Mouse (Mus musculus) MEL-GATA-1-ER (cell line): ENCODE results near the gene Nacc2.

Source experiments
- DNase-seq: peaks from one replicate; pipeline ENCODE4 v3.0.0-alpha.2; 2012; ENCODE audit warnings: low read depth; ENCODE audit errors: extremely low read depth

Nacc2 gene

DNA sequence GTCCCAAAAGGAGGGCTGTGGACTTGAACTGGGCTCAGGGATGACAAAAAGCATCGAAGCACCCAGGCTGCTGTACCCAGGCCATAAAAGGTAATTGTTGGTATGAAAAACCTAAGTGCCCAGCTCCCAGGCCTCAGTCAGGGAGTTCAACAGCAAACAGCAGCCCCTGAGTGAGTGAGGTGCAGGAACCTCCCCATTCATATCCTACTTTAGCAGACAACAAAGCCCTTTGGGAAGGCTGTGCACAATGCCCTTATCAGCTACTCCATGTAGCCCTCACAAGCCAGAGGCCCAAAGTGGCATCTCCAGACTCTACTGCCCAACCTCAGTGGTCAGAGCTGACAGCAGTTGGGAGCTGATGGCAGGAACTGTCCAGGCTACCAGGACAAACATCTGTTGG lies 23.2 kb downstream of the Nacc2 start:
- DNase-seq, result no peak

DNA sequence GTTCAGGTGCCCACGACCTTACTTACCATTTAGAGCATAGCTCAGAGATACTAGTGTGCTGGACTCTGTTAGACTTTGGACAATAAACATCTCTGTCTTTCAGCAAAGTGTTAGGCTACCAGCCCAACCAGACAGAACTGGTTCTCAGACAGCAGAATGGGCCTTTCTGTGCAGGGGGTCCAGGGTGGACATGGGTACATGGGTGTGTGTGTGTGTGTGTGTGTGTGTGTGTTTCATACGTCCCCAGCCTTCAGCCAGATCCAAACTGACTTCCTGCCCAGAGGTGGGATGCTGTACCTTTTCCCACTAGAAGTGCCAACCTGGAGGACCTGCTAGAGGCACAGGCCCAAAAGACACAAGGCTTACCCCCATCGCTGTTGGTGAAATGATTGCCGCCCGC lies 23.8 kb downstream of the Nacc2 start:
- no peak for DNase-seq

DNA sequence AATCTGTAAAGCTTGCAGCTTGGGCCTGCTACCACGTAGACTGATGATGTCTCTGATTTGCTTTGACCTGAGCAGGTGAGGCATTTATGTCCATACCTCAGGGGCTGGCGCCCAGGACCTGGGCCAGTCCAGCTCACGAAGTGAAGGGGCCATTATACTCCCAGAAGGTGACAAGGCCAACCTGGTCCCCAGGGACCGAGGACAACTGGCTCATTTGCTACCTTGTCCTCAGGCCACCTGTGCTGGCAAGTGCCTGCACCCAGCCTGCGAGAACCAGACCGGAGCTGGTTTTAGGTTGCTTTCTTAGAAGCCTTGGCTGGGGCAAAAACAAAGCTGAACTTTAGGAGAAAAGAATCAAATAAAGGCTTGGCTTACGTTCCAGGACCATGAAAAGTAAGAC lies 29.1 kb downstream of the Nacc2 start:
- no peak for DNase-seq

GRCm38 (mm10) chr2:26091771-26092393 lies 31.1 kb downstream of the Nacc2 start:
- no peak for DNase-seq

DNA sequence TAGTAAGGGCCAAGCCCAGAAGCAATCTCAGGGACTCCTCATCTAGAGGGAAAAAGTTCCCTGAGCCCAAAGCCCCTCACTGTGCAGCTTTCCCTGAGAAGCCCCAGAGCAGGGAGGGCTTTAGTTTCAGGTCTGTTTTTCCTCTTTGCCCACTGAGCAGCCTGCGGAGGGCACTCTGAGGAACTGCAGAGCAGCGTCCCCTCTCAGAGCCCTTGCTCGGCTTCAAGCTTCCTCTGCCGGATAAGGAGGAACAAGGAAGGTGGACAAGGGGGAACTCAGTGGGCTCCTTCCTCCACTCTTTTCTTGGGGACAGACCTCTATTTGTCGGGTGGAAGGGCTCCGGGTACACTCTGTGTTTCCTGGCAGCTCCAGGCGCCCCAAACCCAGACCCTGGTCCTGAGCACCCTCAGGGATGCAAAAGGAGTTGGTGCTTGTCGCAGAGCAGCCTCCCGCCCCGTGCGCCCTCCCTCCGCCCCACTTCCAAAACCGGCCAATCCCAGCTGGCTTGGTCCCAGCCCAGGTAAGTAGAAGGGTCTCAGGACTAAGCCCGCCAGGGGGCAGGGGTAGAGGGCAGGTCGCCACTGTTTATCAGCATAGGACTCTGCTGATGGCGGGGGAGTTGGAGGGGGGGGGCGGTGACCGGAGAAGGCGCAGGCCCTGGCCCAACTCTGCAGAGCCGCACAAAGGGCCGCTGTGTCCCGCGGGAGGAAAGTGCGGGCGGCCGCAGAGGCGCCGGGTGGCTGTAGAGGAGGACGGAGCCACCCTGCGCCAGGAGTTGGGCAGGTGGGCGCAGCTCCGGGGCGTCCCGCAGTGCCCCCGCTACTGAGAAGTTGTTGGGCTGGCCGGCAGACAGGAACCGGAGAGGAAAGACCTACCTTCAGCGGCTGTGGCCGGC lies 31.9 kb downstream of the Nacc2 start:
- no peak for DNase-seq

DNA sequence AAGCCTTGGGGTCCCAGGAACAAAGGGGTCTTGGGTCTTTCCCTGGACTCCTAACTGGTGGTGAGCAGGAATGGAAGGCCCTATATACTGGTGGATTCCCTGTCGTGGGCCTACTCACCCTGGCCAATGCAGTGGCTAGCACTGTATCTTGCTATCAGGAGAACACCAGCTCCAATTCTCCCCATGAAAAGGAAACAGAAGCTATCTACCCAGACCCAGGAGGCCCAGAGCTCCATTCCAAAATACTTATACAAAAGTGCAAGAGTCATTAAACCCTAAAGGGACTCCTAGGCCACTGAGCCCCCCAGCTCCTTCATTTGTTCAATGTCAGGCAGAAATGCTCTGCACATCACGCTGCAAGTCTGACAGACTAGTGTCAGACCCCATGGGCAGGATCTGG lies 34.0 kb downstream of the Nacc2 start:
- peak; percentile 33 for DNase-seq

GRCm38 (mm10) chr2:26086926-26087600 lies 36.0 kb downstream of the Nacc2 start:
- peak; percentile 67 for DNase-seq

GRCm38 (mm10) chr2:26086505-26086904 lies 36.5 kb downstream of the Nacc2 start:
- DNase-seq, result no peak

GRCm38 (mm10) chr2:26082883-26083282 lies 40.1 kb downstream of the Nacc2 start:
- no peak for DNase-seq

GRCm38 (mm10) chr2:26080830-26081229 lies 42.2 kb downstream of the Nacc2 start:
- DNase-seq, result no peak

- no peak for DNase-seq
These were observed 43.6 kb downstream of the Nacc2 start for GRCm38 (mm10) chr2:26079409-26079808.

DNA sequence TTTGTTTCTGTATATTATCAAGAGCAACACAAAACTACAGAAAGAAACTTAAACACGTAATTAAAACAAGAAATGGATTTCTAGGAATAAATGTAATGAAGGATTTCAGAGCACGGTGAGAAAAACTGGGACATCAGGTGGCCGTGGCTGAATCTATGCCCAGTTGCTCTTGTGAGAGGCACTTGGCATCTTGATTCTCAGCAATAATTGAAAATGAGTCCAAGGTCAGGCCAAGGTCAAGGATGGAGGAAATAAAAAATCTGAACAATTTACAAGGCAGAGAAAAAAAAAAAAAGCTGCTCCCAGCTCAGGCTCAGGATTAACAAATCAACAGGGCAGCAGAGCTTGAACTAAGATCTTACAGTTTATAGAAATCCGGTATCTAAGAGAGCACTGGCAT lies 46.0 kb downstream of the Nacc2 start:
- DNase-seq, result no peak

DNA sequence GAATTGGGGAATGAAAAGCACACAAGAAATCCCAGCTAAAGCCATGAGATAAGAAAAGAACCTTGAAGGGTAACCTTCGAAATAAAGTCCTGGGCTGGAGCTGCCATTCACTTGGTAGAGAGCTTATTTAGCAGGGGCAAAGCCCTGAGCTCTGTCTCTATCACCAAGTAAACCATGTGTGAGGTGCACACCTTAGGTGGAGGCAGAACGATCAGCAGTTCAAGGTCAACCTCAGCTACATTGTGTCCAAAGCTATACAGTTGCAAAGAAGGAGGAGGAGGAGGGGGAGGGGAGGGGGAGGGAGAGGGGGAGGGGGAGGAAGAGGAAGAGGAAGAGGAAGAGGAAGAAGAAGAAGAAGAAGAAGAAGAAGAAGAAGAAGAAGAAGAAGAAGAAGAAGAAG lies 46.9 kb downstream of the Nacc2 start:
- no peak for DNase-seq

- no peak for DNase-seq
These were observed 48.5 kb downstream of the Nacc2 start for GRCm38 (mm10) chr2:26074551-26074950.

- no peak for DNase-seq
These were observed 54.4 kb downstream of the Nacc2 start for GRCm38 (mm10) chr2:26068592-26068991.

GRCm38 (mm10) chr2:26068175-26068574 lies 54.8 kb downstream of the Nacc2 start:
- DNase-seq, result no peak

- no peak for DNase-seq
These were observed 56.5 kb downstream of the Nacc2 start for GRCm38 (mm10) chr2:26066527-26066926.

DNA sequence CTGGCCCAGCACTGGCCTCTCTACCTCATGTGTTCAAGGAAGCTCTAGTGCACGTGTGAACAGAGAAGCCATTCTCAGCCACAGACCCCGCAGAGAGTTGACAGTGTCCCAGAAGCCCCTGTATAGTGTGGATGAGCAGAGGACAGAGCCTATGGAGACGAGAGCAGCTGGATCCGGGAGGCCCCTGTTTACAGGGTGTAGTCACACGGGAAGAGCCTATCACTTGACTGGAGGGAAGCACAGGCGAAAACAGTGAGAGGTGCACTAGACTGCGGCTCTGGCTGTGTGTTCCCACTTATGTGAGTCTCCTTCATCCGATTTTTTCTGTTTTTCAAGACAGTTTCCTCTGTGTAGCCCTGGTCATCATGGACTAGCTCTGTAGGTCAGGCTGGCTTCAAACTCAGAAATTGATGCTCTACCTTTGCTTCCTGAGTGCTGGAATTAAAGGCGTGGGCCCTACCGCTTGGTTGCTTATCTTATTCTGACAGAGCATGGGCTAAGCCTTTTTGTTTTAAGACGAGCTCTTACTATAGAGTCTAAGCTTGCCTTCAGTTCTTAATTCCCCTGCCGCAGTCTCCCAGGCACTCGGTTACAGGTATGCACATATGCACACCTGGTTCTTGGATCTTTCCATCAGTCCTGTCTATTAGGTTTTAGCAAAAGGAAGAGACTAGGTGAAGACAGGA lies 60.1 kb downstream of the Nacc2 start:
- DNase-seq, result no peak

DNA sequence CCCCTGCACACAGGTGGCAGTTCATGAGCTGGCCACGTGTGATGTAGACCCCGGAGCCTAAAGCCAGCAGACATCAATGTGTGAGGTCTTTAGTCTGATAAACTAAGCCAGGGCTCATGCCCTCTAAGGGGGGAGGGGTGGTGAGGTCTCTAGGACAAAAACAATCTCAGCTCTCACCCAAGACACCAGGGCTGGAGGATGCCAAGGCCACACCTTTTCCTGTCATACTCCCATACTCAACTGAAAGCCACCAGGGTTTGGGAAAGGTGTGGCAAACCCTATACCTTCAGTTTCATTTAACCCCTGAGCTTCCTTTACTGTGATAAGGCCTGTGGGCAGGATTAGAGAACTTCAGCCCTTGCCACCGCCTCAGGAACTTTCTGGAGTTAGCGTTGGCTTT lies 60.8 kb downstream of the Nacc2 start:
- no peak for DNase-seq

GRCm38 (mm10) chr2:26061018-26061666 lies 61.9 kb downstream of the Nacc2 start:
- no peak for DNase-seq

DNA sequence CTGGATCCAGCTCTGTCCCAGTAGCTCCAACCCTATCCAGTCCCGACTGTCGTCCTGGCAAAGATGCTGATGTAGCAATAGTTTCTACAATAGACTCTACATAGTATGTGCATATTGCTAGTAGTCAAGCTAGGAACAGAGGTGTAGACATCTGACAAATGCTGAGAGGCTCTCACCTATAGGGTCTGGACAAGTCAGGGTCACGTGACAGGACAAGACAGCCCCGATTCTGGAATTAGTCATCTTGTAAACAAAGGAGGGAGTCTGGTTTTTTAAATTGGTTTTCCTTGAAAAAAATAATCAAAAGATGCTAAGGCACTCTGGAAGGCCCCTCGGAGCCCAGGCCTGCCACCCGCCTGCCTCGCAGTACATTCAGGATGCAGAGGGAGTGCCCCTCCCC lies 66.0 kb downstream of the Nacc2 start:
- DNase-seq, result no peak
